Mouse (Mus musculus): ENCODE measurements at regions not wholly inside any gene's neighbourhood (a gene's known extent, or its start where the extent isn't known, plus 50 kb on each side); places are given as distances from the start of the nearest gene placed in this dataset.

GRCm38 (mm10) chr10:66853258-66853657 is 242.7 kb upstream of the Jmjd1c start:
- Histone ChIP-seq H3K27ac (no peak overlapping the region), H3K9ac (replicated peaks) (no peak overlapping the region), H3K36me3 (replicated peaks; ENCODE audit: control insufficient read depth, insufficient read depth, low read depth) (no peaks in the 10 kb centered on the region), H3K27me3 (ENCODE audit: control insufficient read depth, insufficient read depth, low read length) (no peaks in the 10 kb centered on the region), H3K4me1 (replicated peaks; ENCODE audit: control insufficient read depth in 2 of 2, insufficient read depth in 2 of 2, low read length in 1 of 2) (0 out of 4 replicates have a peak, but pooled peaks cover 0 to 3% of the 10 kb centered on the region in 2 experiments), H3K4me3 (ENCODE audit: insufficient read depth in 1 of 2, low read depth in 2 of 2, low read length in 2 of 2) (no peak overlapping the region), H3K9me3 (ENCODE audit: control insufficient read depth, low read length) (no peaks in the 10 kb centered on the region), H3K4me2 (ENCODE audit: low read depth) (peak overlapping the region; percentile 17; the same call in 1 of the 2 replicates)
- DNase-seq (ENCODE audit: low read depth in 3 of 3, low spot score in 3 of 3) (peak; percentile 44 to 52 (median 46)), ATAC-seq (ENCODE audit: insufficient read depth) (0 out of 2 replicates have a peak, but pooled peaks have one; percentile 15)
- TF ChIP-seq EP300 (IDR thresholded peaks at IDR 0.05; ENCODE audit: low read depth) (no peak), CTCF (IDR thresholded peaks at IDR 0.05; ENCODE audit: low read depth) (peak; percentile 81)
- WGBS (ENCODE audit: insufficient replicate concordance) = 6% methylated on average over 13 of the region's 13 CpGs

- no peaks in the 10 kb centered on the region for H3K9me3 ChIP-seq (ENCODE audit: control insufficient read depth, low read length)
- DNase-seq (ENCODE audit: low read depth in 3 of 3, low spot score in 3 of 3) (no peak), ATAC-seq (ENCODE audit: insufficient read depth) (no peak)
- H3K27ac ChIP-seq = no peak overlapping the region
- no peaks in the 10 kb centered on the region for H3K27me3 ChIP-seq (ENCODE audit: control insufficient read depth, insufficient read depth, low read length)
- H3K4me2 ChIP-seq (ENCODE audit: low read depth) = no peak overlapping the region
- H3K4me3 ChIP-seq (ENCODE audit: insufficient read depth in 1 of 2, low read depth in 2 of 2, low read length in 2 of 2) = no peak overlapping the region
- TF ChIP-seq CTCF (IDR thresholded peaks at IDR 0.05; ENCODE audit: low read depth) (no peak), EP300 (IDR thresholded peaks at IDR 0.05; ENCODE audit: low read depth) (no peak)
- WGBS (ENCODE audit: insufficient replicate concordance) = 71% methylated on average over 9 of the region's 9 CpGs
- no peak overlapping the region for H3K9ac ChIP-seq (replicated peaks)
- H3K4me1 ChIP-seq (replicated peaks; ENCODE audit: control insufficient read depth in 2 of 2, insufficient read depth in 2 of 2, low read length in 1 of 2) = 0 out of 4 replicates have a peak, but pooled peaks cover 0 to 3% of the 10 kb centered on the region in 2 experiments
- H3K36me3 ChIP-seq (replicated peaks; ENCODE audit: control insufficient read depth, insufficient read depth, low read depth) = no peaks in the 10 kb centered on the region
These were observed 241.0 kb upstream of the Jmjd1c start for GRCm38 (mm10) chr10:66854895-66855294.

- no peaks in the 10 kb centered on the region for H3K9me3 ChIP-seq (ENCODE audit: control insufficient read depth, low read length)
- H3K4me3 ChIP-seq (ENCODE audit: insufficient read depth in 1 of 2, low read depth in 2 of 2, low read length in 2 of 2) = no peak overlapping the region
- H3K27me3 ChIP-seq (ENCODE audit: control insufficient read depth, insufficient read depth, low read length) = no peaks in the 10 kb centered on the region
- no peaks in the 10 kb centered on the region for H3K36me3 ChIP-seq (replicated peaks; ENCODE audit: control insufficient read depth, insufficient read depth, low read depth)
- ATAC-seq (ENCODE audit: insufficient read depth) = no peak
- WGBS (ENCODE audit: insufficient replicate concordance) = 54% methylated on average over 7 of the region's 7 CpGs
- no peak overlapping the region for H3K9ac ChIP-seq (replicated peaks)
- TF ChIP-seq EP300 (IDR thresholded peaks at IDR 0.05; ENCODE audit: low read depth) = no peak
- no peak for TF ChIP-seq CTCF (IDR thresholded peaks at IDR 0.05; ENCODE audit: low read depth)
- H3K4me2 ChIP-seq (ENCODE audit: low read depth) = no peak overlapping the region
- DNase-seq (ENCODE audit: low read depth in 3 of 3, low spot score in 3 of 3) = no peak
- 0 out of 4 replicates have a peak, but pooled peaks cover 0 to 3% of the 10 kb centered on the region in 2 experiments for H3K4me1 ChIP-seq (replicated peaks; ENCODE audit: control insufficient read depth in 2 of 2, insufficient read depth in 2 of 2, low read length in 1 of 2)
- H3K27ac ChIP-seq = no peak overlapping the region
These were observed 238.6 kb upstream of the Jmjd1c start for GRCm38 (mm10) chr10:66857330-66857729.

- Histone ChIP-seq H3K27ac (no peak overlapping the region), H3K4me3 (ENCODE audit: insufficient read depth in 1 of 2, low read depth in 2 of 2, low read length in 2 of 2) (no peak overlapping the region), H3K36me3 (replicated peaks; ENCODE audit: control insufficient read depth, insufficient read depth, low read depth) (no peaks in the 10 kb centered on the region), H3K9ac (replicated peaks) (no peak overlapping the region), H3K27me3 (ENCODE audit: control insufficient read depth, insufficient read depth, low read length) (no peaks in the 10 kb centered on the region), H3K9me3 (ENCODE audit: control insufficient read depth, low read length) (no peaks in the 10 kb centered on the region), H3K4me2 (ENCODE audit: low read depth) (no peak overlapping the region), H3K4me1 (replicated peaks; ENCODE audit: control insufficient read depth in 2 of 2, insufficient read depth in 2 of 2, low read length in 1 of 2) (0 out of 4 replicates have a peak, but pooled peaks cover 0 to 2% of the 10 kb centered on the region in 2 experiments)
- WGBS (ENCODE audit: insufficient replicate concordance) = 49% methylated on average over 1 of the region's 1 CpGs
- no peak for TF ChIP-seq CTCF (IDR thresholded peaks at IDR 0.05; ENCODE audit: low read depth)
- no peak for TF ChIP-seq EP300 (IDR thresholded peaks at IDR 0.05; ENCODE audit: low read depth)
- ATAC-seq (ENCODE audit: insufficient read depth) (no peak), DNase-seq (ENCODE audit: low read depth in 3 of 3, low spot score in 3 of 3) (no peak)
These were observed 234.5 kb upstream of the Jmjd1c start for GRCm38 (mm10) chr10:66861421-66861820.

GRCm38 (mm10) chr10:66864161-66864862 is 231.6 kb upstream of the Jmjd1c start:
- TF ChIP-seq CTCF (IDR thresholded peaks at IDR 0.05; ENCODE audit: low read depth) (peak; percentile 63), EP300 (IDR thresholded peaks at IDR 0.05; ENCODE audit: low read depth) (peak; percentile 20; the same call in 1 of the 2 replicates)
- Histone ChIP-seq H3K4me3 (ENCODE audit: insufficient read depth in 1 of 2, low read depth in 2 of 2, low read length in 2 of 2) (no peak overlapping the region), H3K4me2 (ENCODE audit: low read depth) (peak overlapping the region; percentile 8; the same call in 1 of the 2 replicates), H3K9ac (replicated peaks) (no peak overlapping the region), H3K36me3 (replicated peaks; ENCODE audit: control insufficient read depth, insufficient read depth, low read depth) (no peaks in the 10 kb centered on the region), H3K9me3 (ENCODE audit: control insufficient read depth, low read length) (no peaks in the 10 kb centered on the region), H3K4me1 (replicated peaks; ENCODE audit: control insufficient read depth in 2 of 2, insufficient read depth in 2 of 2, low read length in 1 of 2) (0 out of 4 replicates have a peak, but pooled peaks cover 0 to 2% of the 10 kb centered on the region in 2 experiments), H3K27me3 (ENCODE audit: control insufficient read depth, insufficient read depth, low read length) (no peaks in the 10 kb centered on the region), H3K27ac (no peak overlapping the region)
- 11% methylated on average over 14 of the region's 14 CpGs for WGBS (ENCODE audit: insufficient replicate concordance)
- DNase-seq (ENCODE audit: low read depth in 3 of 3, low spot score in 3 of 3) = peak; percentile 9 to 49 (median 26)
- ATAC-seq (ENCODE audit: insufficient read depth) = peak; percentile 77

All from liver, embryonic 14.5 days (tissue).